Mouse (Mus musculus) kidney, adult 2 months (tissue): Measurements from ENCODE around the gene Capn1.

Experiments
- CTCF ChIP-seq: fragments of 200-500 bp; conservative IDR thresholded peaks from 2 replicates; pipeline ENCODE4 v1.5.1; 2011; ENCODE audit warnings: low read depth, mild to moderate bottlenecking, control low read depth, low read length, moderate library complexity, mixed read lengths; ENCODE audit not compliant: insufficient read depth, insufficient read length
- POLR2A ChIP-seq: fragments of 200-500 bp; IDR thresholded peaks from one replicate; pipeline ENCODE4 v1.6.1; 2011; ENCODE audit warnings: low read depth, low read length, control low read depth

- TF ChIP-seq CTCF: no peak
- no peak for TF ChIP-seq POLR2A
These were observed 25.7 kb downstream of the Capn1 start for GRCm38 (mm10) chr19:5990033-5990432.
